Mouse (Mus musculus) E14TG2a.4 (cell line): ENCODE measurements around the gene Gm11939.
"Not testable (repeated sequence)": the region's sequence is repeated elsewhere in the genome, so short reads cannot be mapped to it uniquely, and the experiment has no call there.

Experiments used
- H3K27me3 ChIP-seq: 2 replicates; pipeline ENCODE4 v1.6.1; 2014; ENCODE audit warnings: low read length, control low read depth; ENCODE audit not compliant: insufficient read depth
- H3K36me3 ChIP-seq: 2 replicates; pipeline ENCODE4 v1.6.1; 2014; ENCODE audit warnings: low read length, control low read depth; ENCODE audit not compliant: insufficient read depth
- H3K4me1 ChIP-seq: replicated peaks from 2 replicates; pipeline ENCODE4 v1.6.1; 2014; ENCODE audit warnings: low read depth, low read length, control low read depth
- H3K4me3 ChIP-seq: replicated peaks from 2 replicates; pipeline ENCODE4 v1.5.1; 2014; ENCODE audit warnings: mild to moderate bottlenecking, low read length
- H3K9me3 ChIP-seq: 2 replicates; pipeline ENCODE4 v1.6.1; 2014; ENCODE audit warnings: low read length, control low read depth
- CTCF ChIP-seq: conservative IDR thresholded peaks from 2 replicates; pipeline ENCODE4 v1.5.1; 2014; ENCODE audit warnings: low read length
- NANOG ChIP-seq: IDR thresholded peaks from 2 replicates; pipeline ENCODE4 v1.6.1; 2014; ENCODE audit warnings: borderline replicate concordance, low read length, mixed read lengths
- POU5F1 ChIP-seq: IDR thresholded peaks from 2 replicates; pipeline ENCODE4 v1.6.1; 2014; ENCODE audit warnings: low read length, borderline replicate concordance

Gene Gm11939

DNA sequence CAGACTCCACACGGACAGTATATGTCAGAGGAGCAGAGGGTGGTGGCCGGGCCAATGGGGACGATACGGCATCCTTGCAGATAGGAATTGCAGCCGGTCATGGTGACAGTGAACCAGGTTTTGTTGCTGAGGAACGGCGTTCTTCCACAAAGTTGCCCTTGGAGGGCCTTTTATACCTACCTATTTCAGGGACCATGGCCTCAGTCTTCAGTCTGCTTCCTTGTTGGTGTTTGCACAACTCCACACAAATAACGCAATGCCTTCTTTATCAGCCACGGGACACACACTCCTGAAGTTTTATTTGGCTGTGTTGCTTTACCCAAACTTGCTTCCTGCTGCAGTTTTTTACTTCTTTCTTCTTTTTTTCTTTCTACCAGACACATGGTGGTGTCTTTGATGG is at the start of gene Gm11939:
Gm11939 (minus strand) TSS at position 101 of the 400 bp plus-strand sequence.
- no peaks in the 10 kb centered on the region for H3K9me3 ChIP-seq
- no peaks in the 10 kb centered on the region for H3K36me3 ChIP-seq
- TF ChIP-seq CTCF (no peak), POU5F1 (no peak), NANOG (no peak)
- H3K27me3 ChIP-seq, result no peaks in the 10 kb centered on the region
- no peaks in the 10 kb centered on the region for H3K4me1 ChIP-seq
- H3K4me3 ChIP-seq, result no peak within 1 kb of the TSS

DNA sequence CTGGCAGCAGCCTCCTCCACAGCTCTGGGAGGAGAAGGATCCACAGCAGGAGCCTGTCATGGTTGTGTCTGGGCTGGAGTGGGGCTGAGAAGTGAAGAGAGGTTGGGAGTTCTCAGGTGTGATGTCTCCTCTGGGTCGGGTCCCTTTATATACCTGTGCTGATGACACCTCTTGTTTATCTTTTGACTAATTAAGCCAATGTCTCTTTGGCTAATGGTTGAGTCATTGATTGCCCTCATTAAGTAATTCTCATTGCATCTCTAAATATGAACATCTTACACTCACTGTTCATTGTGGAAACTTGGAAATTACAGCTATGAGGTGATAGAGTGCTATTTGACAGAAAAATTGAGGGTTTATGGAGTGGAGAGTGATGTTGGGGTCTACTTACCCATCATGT is 43.9 kb upstream of the Gm11939 start, which contains the start of gene Gm11938:
Gm11938 (minus strand) TSS at position 101 of the 400 bp plus-strand sequence.
- H3K9me3 ChIP-seq, H3K4me1 ChIP-seq, H3K4me3 ChIP-seq, H3K27me3 ChIP-seq, H3K36me3 ChIP-seq: not testable (repeated sequence)

DNA sequence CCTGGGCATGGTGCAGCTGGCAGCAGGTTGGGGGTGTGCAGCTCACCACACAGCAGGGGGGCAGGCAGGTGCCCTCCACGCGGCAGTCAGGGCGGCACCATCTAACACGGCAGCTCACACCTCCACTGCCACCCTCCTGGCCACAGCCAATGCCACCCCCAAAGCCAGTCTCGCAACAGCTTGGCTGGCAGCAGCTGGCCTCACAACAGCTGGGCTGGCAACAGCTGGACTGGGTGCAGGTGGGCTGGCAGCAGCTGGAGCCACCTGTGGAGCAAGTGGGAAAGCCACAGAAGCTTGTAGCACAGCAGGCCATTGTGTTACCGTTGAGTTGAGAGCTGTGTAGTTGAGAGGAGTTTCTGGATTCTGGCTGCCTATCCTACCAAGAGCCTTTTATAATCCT is 38.5 kb upstream of the Gm11939 start, which contains the start of gene Krtap9-3:
Krtap9-3 (minus strand) TSS at position 364 of the 400 bp plus-strand sequence.
- not testable (repeated sequence) for H3K4me1 ChIP-seq, H3K9me3 ChIP-seq, H3K4me3 ChIP-seq, H3K36me3 ChIP-seq, H3K27me3 ChIP-seq

DNA sequence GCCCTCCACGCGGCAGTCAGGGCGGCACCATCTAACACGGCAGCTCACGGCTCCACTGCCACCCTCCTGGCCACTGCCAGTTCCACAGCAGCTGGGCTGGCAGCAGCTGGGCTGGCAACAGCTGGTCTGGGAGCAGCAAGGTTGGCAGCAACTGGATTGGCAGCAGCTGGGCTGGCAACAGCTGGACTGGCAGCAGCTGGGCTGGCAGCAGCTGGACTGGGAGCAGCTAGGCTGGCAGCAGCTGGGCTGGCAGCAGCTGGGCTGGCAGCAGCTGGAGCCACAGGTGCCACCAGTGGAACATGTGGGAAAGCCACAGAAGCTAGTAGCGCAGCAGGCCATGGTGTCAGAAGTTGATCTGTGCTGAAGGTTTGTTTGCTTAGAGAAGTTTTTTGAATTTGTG is 31.7 kb upstream of the Gm11939 start, which contains the start of gene Krtap1-3:
Krtap1-3 (minus strand) TSS at position 359 of the 400 bp plus-strand sequence.
- Histone ChIP-seq H3K4me3 (no peak within 1 kb of the TSS), H3K9me3 (no peaks in the 10 kb centered on the region), H3K4me1 (no peaks in the 10 kb centered on the region), H3K36me3 (no peaks in the 10 kb centered on the region), H3K27me3 (no peaks in the 10 kb centered on the region)
- TF ChIP-seq CTCF, result no peak
- no peak for TF ChIP-seq POU5F1
- no peak for TF ChIP-seq NANOG

DNA sequence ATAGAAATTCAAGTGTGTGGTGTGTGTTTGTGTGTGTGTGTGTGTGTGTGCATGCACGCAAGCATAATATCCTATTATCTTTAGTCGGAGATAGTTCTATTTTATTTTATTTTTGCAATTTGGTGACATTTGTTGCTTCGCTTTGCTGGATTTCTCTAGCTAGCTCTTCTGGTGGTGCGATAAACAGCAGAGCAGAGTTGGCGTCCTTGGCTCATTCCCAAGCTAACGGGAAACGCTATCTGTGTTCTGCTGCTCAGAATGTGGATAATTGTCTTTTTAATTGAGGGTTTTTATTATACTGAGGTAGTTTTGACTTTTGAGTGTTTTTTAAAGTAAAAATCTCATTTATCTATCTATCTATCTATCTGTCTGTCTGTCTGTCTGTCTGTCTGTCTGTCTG is 25.8 kb upstream of the Gm11939 start:
- Histone ChIP-seq H3K36me3 (no peaks in the 10 kb centered on the region), H3K9me3 (no peaks in the 10 kb centered on the region), H3K27me3 (no peaks in the 10 kb centered on the region), H3K4me3 (no peak overlapping the region), H3K4me1 (no peaks in the 10 kb centered on the region)
- TF ChIP-seq POU5F1, result no peak
- no peak for TF ChIP-seq NANOG
- no peak for TF ChIP-seq CTCF

DNA sequence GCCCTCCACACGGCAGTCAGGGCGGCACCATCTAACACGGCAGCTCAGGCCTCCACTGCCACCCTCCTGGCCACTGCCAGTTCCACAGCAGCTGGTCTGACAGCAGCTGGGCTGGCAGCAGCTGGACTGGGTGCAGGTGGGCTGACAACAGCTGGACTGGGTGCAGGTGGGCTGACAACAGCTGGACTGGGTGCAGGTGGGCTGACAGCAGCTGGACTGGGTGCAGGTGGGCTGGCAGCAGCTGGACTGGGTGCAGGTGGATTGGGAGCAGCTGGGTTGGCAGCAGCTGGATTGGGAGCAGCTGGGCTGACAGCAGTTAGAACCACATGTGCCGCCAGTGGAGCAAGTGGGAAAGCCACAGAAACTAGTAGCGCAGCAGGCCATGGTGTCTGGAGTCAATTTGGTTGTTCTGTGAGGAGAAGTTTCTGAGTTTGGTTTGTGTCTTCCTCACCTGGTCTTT is 24.0 kb upstream of the Gm11939 start, which contains the start of gene Krtap1-4:
Krtap1-4 (minus strand) TSS at position 410 of the 460 bp plus-strand sequence.
- H3K9me3 ChIP-seq, result no peaks in the 10 kb centered on the region
- H3K27me3 ChIP-seq, result no peaks in the 10 kb centered on the region
- H3K4me3 ChIP-seq, result no peak within 1 kb of the TSS
- TF ChIP-seq POU5F1, result no peak
- no peak for TF ChIP-seq CTCF
- no peak for TF ChIP-seq NANOG
- no peaks in the 10 kb centered on the region for H3K36me3 ChIP-seq
- H3K4me1 ChIP-seq, result no peaks in the 10 kb centered on the region

DNA sequence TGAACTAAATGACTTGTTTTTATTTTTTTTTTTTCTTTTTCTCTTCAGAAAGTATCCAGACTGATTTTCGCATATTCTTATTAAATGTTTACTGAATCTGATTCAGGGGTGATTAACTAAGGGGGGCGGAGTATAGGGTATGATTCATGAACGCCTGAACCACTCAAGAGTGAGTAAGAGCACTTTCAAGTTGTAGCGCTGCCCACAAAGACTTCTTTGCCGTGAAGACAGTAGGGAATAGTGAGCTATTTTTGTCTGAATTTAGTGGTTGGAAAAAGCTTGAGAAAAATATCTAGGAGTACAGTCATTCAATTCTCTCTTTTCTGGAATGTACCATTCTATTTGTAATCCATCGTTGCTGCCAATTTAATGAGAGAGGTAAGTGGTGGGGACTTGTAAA is 22.3 kb upstream of the Gm11939 start:
- TF ChIP-seq NANOG (no peak), CTCF (no peak), POU5F1 (no peak)
- no peaks in the 10 kb centered on the region for H3K9me3 ChIP-seq
- H3K36me3 ChIP-seq, result no peaks in the 10 kb centered on the region
- no peaks in the 10 kb centered on the region for H3K27me3 ChIP-seq
- no peaks in the 10 kb centered on the region for H3K4me1 ChIP-seq
- H3K4me3 ChIP-seq, result no peak overlapping the region

DNA sequence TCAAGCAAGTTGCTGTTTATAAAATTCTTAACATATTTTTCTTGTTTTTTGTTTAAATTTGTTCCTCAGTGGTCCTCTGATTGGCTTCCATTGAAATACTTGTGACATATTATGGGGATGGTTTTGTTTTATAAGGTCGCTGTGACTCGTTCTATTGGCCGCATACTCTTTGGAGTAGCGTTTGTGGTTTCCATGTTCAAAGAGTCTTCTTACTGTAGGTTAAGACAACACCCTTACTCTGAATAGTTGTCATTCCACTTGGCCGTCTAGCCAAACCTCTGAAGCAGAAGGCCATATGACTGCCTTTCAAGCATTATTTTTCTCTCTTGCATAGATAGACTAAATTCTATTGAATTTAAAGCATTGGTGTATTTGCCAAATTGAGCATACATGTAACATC is 21.8 kb upstream of the Gm11939 start:
- no peaks in the 10 kb centered on the region for H3K27me3 ChIP-seq
- no peaks in the 10 kb centered on the region for H3K9me3 ChIP-seq
- no peak overlapping the region for H3K4me3 ChIP-seq
- no peaks in the 10 kb centered on the region for H3K4me1 ChIP-seq
- no peak for TF ChIP-seq POU5F1
- TF ChIP-seq CTCF, result no peak
- TF ChIP-seq NANOG, result no peak
- no peaks in the 10 kb centered on the region for H3K36me3 ChIP-seq

DNA sequence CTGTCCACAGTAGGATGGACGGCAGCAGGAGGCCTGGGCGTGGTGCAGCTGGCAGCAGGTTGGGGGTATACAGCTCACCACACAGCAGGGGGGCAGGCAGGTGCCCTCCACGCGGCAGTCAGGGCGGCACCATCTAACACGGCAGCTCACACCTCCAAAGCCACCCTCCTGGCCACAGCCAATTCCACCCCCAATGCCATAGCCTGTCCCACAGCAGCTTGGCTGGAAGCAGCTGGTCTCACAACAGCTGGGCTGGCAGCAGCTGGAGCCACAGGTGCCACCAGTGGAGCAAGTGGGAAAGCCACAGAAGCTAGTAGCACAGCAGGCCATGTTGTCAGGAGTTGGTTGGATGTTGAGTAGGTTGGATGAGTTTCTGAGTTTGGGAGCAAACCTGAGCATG is 21.4 kb upstream of the Gm11939 start, which contains the start of gene Krtap1-5:
Krtap1-5 (minus strand) TSS at position 381 of the 400 bp plus-strand sequence.
- TF ChIP-seq NANOG, result no peak
- Histone ChIP-seq H3K4me1 (no peaks in the 10 kb centered on the region), H3K27me3 (no peaks in the 10 kb centered on the region), H3K36me3 (no peaks in the 10 kb centered on the region), H3K9me3 (no peaks in the 10 kb centered on the region), H3K4me3 (no peak within 1 kb of the TSS)
